Mouse (Mus musculus) E14TG2a.4 (cell line): Measurements from ENCODE around the gene Klhdc2.

Experiments used
- CTCF ChIP-seq: conservative IDR thresholded peaks from 2 replicates; pipeline ENCODE4 v1.5.1; 2014; ENCODE audit warnings: low read length
- NANOG ChIP-seq: IDR thresholded peaks from 2 replicates; pipeline ENCODE4 v1.6.1; 2014; ENCODE audit warnings: borderline replicate concordance, low read length, mixed read lengths
- POU5F1 ChIP-seq: IDR thresholded peaks from 2 replicates; pipeline ENCODE4 v1.6.1; 2014; ENCODE audit warnings: low read length, borderline replicate concordance

- no peak for TF ChIP-seq CTCF
- TF ChIP-seq POU5F1 = no peak
- no peak for TF ChIP-seq NANOG
These were observed 46.7 kb upstream of the Klhdc2 start for GRCm38 (mm10) chr12:69249766-69250165.
